Mouse (Mus musculus): ENCODE data around the gene Pilra. TPM values are rescaled to one million over a fixed set of nuclear protein-coding genes. Genes with fewer than 3 reads are reported as not detected.

The Pilra gene
- total and polyA plus RNA-seq, 3 experiments: 0.02 to 5.1 TPM; not detected in 1

DNA sequence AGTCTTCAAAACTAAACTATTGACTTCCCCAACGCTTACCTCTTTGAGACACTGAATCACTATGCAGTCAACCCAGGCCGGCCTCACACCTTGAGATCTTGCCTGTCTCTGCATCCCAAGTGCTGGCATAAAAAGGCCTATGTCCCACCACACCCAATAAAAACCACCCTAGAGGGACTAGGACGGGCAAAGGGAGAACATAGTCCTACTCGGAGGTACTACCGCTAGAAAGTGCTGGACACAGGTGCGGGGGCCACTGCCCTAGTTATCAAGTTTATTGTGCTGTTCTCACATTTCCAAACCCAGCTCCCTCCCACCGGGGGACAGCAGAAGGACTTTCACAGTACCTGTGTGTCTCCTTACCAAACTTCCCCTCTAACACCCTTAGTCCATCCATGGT lies 54.4 kb downstream of the Pilra start:
- H3K4me3 ChIP-seq (ENCODE audit: low read depth, low read length): no peak overlapping the region; the same call in 1 of the 2 replicates

DNA sequence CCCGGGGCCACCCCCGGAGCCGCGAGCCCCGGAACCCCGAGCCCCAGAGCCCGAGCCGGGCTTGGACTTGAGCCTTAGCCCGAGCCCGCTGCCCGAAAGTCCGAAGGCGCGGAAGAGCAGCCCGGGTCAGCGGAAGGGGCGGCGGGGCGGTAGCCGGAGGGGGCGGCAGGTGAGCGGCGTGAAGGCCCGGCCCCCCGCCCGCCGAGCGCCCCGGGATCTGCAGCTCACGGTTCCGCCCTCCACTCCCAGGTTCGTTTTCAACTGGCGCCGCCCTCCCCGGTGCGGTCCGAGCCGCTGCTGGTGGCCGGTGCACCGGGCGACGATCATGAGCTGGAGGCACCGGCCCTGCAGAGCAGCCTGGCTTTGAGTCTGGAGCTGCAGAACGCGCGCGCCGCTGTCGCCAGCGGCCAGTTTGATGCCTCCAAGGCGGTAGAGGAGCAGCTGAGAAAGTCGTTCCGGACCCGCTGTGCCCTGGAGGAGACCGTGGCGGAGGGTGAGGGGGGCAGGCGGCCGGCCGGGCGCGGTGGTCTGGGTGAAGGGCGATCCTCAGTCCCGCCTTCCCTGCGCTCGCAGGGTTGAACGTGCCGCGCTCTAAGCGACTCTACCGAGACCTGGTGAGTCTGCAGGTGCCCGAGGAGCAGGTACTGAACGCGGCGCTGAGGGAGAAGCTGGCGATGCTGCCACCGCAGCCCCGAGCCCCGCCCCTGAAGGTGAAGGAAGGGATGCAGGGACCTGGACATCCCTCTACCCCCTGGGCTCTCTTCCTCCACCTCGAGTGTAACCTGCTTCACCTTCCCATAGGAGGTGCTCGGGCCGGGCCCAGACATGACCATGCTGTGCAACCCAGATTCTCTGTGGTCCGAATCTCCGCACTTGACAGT lies 56.8 kb downstream of the Pilra start:
- no peak for ATAC-seq (ENCODE audit: extremely low read depth, insufficient number of reproducible peaks, low FRiP score, poor library complexity, severe bottlenecking)
- TF ChIP-seq TAL1 (conservative IDR thresholded peaks at IDR 0.05; ENCODE audit: low read depth, low read length) (no peak), GATA1 (IDR thresholded peaks at IDR 0.05; ENCODE audit: borderline replicate concordance, low read length) (no peak), POLR2AphosphoS5 (IDR thresholded peaks at IDR 0.05; ENCODE audit: insufficient replicate concordance, low read depth, low read length) (no peak), GATA2 (IDR thresholded peaks at IDR 0.05; ENCODE audit: borderline replicate concordance, low read depth, low read length) (no peak), CTCF (IDR thresholded peaks at IDR 0.05; ENCODE audit: low read depth, low read length) (no peak)
- H3K4me1 ChIP-seq (ENCODE audit: insufficient read depth, low read depth, low read length): peaks cover 85% of the 10 kb centered on the region

More for the DNA sequence above, 54.4 kb downstream of the Pilra start:
- Histone ChIP-seq H3K9me3 (replicated peaks) (no peaks in the 10 kb centered on the region), H3K36me3 (replicated peaks) (peaks cover 63% of the 10 kb centered on the region), H3K4me1 (ENCODE audit: insufficient read depth, low read depth, low read length) (peaks cover 80% of the 10 kb centered on the region), H3K27me3 (ENCODE audit: insufficient read depth, low read length) (no peaks in the 10 kb centered on the region)
- no peak for ATAC-seq (ENCODE audit: extremely low read depth, insufficient number of reproducible peaks, low FRiP score, poor library complexity, severe bottlenecking)
- no peak for DNase-seq (ENCODE audit: low spot score)
- TF ChIP-seq GATA1 (IDR thresholded peaks at IDR 0.05; ENCODE audit: borderline replicate concordance, low read length) (no peak), POLR2AphosphoS5 (IDR thresholded peaks at IDR 0.05; ENCODE audit: insufficient replicate concordance, low read depth, low read length) (no peak; the same call in 1 of the 2 replicates), GATA2 (IDR thresholded peaks at IDR 0.05; ENCODE audit: borderline replicate concordance, low read depth, low read length) (no peak), TAL1 (conservative IDR thresholded peaks at IDR 0.05; ENCODE audit: low read depth, low read length) (no peak), CTCF (IDR thresholded peaks at IDR 0.05; ENCODE audit: low read depth, low read length) (no peak)

DNA sequence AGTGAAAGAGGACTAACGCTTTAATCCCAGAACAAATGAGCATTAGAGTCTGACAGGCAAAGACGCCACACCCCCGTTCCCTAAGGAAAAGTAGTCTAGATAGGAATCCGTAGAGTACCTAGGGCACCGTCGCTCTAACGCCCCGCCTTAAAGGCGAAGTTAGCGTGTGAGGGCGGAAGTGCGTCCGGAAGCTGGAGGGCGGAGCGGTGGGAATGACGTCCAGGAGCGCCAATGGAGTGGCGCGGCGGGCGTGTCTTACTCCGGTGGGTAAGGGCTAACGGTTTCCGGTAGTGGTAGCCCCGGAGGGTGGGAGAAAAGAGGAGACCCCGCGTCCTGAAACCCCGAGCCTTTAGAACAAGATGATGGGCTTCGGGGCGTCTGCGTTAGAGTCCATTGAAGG lies 57.4 kb downstream of the Pilra start, which contains the start of gene Ppp1r35:
Gene Ppp1r35 (plus strand): TSS at position 215 of the 400 bp plus-strand sequence.
- Histone ChIP-seq H3K9me3 (replicated peaks) (no peaks in the 10 kb centered on the region), H3K4me3 (ENCODE audit: low read depth, low read length) (peak within 1 kb of the TSS; percentile 90), H3K4me1 (ENCODE audit: insufficient read depth, low read depth, low read length) (peaks cover 79% of the 10 kb centered on the region), H3K27me3 (ENCODE audit: insufficient read depth, low read length) (no peaks in the 10 kb centered on the region), H3K36me3 (replicated peaks) (peaks cover 45% of the 10 kb centered on the region)
- peak; percentile 96 for DNase-seq (ENCODE audit: low spot score)
- no peak for TF ChIP-seq GATA2 (IDR thresholded peaks at IDR 0.05; ENCODE audit: borderline replicate concordance, low read depth, low read length)
- TF ChIP-seq GATA1 (IDR thresholded peaks at IDR 0.05; ENCODE audit: borderline replicate concordance, low read length): no peak
- TF ChIP-seq CTCF (IDR thresholded peaks at IDR 0.05; ENCODE audit: low read depth, low read length): no peak
- no peak for TF ChIP-seq POLR2AphosphoS5 (IDR thresholded peaks at IDR 0.05; ENCODE audit: insufficient replicate concordance, low read depth, low read length)
- no peak for TF ChIP-seq TAL1 (conservative IDR thresholded peaks at IDR 0.05; ENCODE audit: low read depth, low read length)
- ATAC-seq (ENCODE audit: extremely low read depth, insufficient number of reproducible peaks, low FRiP score, poor library complexity, severe bottlenecking): peak; percentile 92

More for the DNA sequence above, 56.8 kb downstream of the Pilra start:
- Histone ChIP-seq H3K9me3 (replicated peaks) (no peaks in the 10 kb centered on the region), H3K27me3 (ENCODE audit: insufficient read depth, low read length) (no peaks in the 10 kb centered on the region), H3K36me3 (replicated peaks) (peaks cover 52% of the 10 kb centered on the region), H3K4me3 (ENCODE audit: low read depth, low read length) (peak overlapping the region; percentile 90)
- DNase-seq (ENCODE audit: low spot score): no peak

DNA sequence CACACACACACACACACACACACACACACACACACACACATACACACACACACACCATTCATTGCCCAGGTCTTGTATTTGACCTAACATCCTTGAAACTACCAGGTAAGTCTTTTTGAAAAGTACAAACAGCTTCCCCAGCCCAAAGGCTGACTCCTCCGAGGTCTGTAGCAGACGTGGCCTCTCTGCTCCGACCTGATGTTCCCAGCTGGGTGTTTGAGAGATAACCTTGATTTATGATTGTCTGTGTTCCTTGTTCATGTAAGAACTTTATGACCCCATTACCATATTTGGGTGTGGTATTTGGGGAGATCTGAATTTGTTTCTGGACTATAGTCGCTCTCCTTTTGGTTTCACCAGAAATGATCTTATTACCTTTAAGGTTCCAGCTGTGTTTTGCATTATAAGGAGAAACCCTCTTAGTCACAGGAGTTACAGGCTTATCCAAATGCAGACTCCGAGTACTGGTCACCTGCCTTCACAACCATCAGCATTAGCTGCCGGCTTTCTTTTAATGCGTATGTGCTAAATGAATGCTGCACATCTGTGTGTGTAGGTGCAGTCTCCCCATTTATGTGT lies 58.7 kb downstream of the Pilra start:
- no peaks in the 10 kb centered on the region for H3K27me3 ChIP-seq (ENCODE audit: insufficient read depth, low read length)
- no peak overlapping the region for H3K4me3 ChIP-seq (ENCODE audit: low read depth, low read length)
- H3K9me3 ChIP-seq (replicated peaks): no peaks in the 10 kb centered on the region
- DNase-seq (ENCODE audit: low spot score): no peak
- peaks cover 79% of the 10 kb centered on the region for H3K4me1 ChIP-seq (ENCODE audit: insufficient read depth, low read depth, low read length)
- no peak for TF ChIP-seq GATA1 (IDR thresholded peaks at IDR 0.05; ENCODE audit: borderline replicate concordance, low read length)
- TF ChIP-seq GATA2 (IDR thresholded peaks at IDR 0.05; ENCODE audit: borderline replicate concordance, low read depth, low read length): no peak
- TF ChIP-seq TAL1 (conservative IDR thresholded peaks at IDR 0.05; ENCODE audit: low read depth, low read length): no peak
- no peak for TF ChIP-seq CTCF (IDR thresholded peaks at IDR 0.05; ENCODE audit: low read depth, low read length)
- TF ChIP-seq POLR2AphosphoS5 (IDR thresholded peaks at IDR 0.05; ENCODE audit: insufficient replicate concordance, low read depth, low read length): no peak
- peaks cover 32% of the 10 kb centered on the region for H3K36me3 ChIP-seq (replicated peaks)
- no peak for ATAC-seq (ENCODE audit: extremely low read depth, insufficient number of reproducible peaks, low FRiP score, poor library complexity, severe bottlenecking)

DNA sequence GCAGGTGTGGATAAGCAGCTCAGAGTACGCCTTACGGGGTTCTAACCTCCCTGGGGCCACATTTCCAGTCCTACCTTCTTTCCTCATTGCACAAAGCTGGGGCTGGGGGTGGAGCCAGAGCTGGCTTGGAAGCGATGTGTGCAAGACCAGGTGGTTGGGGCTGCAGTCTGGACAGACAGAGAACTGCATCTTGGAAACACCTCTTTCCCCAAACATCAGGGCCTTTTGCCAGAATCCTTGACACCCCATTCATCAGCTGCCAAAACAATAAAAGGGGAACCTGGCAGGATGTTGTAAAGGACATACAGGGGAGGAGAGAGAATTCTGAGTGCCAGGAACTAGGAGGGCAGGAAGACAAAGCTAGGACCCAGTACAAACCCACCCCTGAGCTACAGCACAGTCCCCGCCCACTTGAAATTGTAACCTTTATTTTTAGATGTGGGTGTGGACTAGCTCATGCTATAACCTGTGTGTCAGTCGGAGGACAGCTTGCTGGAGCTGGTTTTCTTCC lies 59.6 kb downstream of the Pilra start:
- DNase-seq (ENCODE audit: low spot score) (no peak), ATAC-seq (ENCODE audit: extremely low read depth, insufficient number of reproducible peaks, low FRiP score, poor library complexity, severe bottlenecking) (no peak)
- Histone ChIP-seq H3K4me1 (ENCODE audit: insufficient read depth, low read depth, low read length) (peaks cover 74% of the 10 kb centered on the region), H3K27me3 (ENCODE audit: insufficient read depth, low read length) (no peaks in the 10 kb centered on the region), H3K9me3 (replicated peaks) (no peaks in the 10 kb centered on the region), H3K36me3 (replicated peaks) (peaks cover 23% of the 10 kb centered on the region), H3K4me3 (ENCODE audit: low read depth, low read length) (peak overlapping the region; percentile 16; the same call in 1 of the 2 replicates)
- TF ChIP-seq CTCF (IDR thresholded peaks at IDR 0.05; ENCODE audit: low read depth, low read length) (no peak), POLR2AphosphoS5 (IDR thresholded peaks at IDR 0.05; ENCODE audit: insufficient replicate concordance, low read depth, low read length) (no peak), GATA1 (IDR thresholded peaks at IDR 0.05; ENCODE audit: borderline replicate concordance, low read length) (no peak), TAL1 (conservative IDR thresholded peaks at IDR 0.05; ENCODE audit: low read depth, low read length) (no peak), GATA2 (IDR thresholded peaks at IDR 0.05; ENCODE audit: borderline replicate concordance, low read depth, low read length) (no peak)
